Mouse (Mus musculus) embryonic fibroblast, embryonic 13.5 days (primary cell): ENCODE data around the gene Slc16a1.

Experiments used
- CTCF ChIP-seq: IDR thresholded peaks from 2 replicates; pipeline ENCODE4 v1.5.1; 2011; ENCODE audit warnings: mild to moderate bottlenecking, control low read depth, low read length, moderate library complexity, borderline replicate concordance; ENCODE audit not compliant: insufficient read depth
- POLR2A ChIP-seq: IDR thresholded peaks from 2 replicates; pipeline ENCODE4 v1.6.1; 2011; ENCODE audit warnings: low read depth, mild to moderate bottlenecking, control low read depth, low read length, moderate library complexity

GRCm38 (mm10) chr3:104601680-104602079, 36.8 kb upstream of the Slc16a1 start:
- TF ChIP-seq POLR2A (no peak), CTCF (no peak)
